Mouse (Mus musculus) E14TG2a.4 (cell line): ENCODE results near the gene Atp8a2.

Source experiments
- CTCF ChIP-seq: conservative IDR thresholded peaks from 2 replicates; pipeline ENCODE4 v1.5.1; 2014; ENCODE audit warnings: low read length
- NANOG ChIP-seq: IDR thresholded peaks from 2 replicates; pipeline ENCODE4 v1.6.1; 2014; ENCODE audit warnings: borderline replicate concordance, low read length, mixed read lengths
- POU5F1 ChIP-seq: IDR thresholded peaks from 2 replicates; pipeline ENCODE4 v1.6.1; 2014; ENCODE audit warnings: low read length, borderline replicate concordance

- TF ChIP-seq CTCF (no peak), NANOG (no peak), POU5F1 (no peak)
Measured at GRCm38 (mm10) chr14:59883517-59884069, 313.4 kb downstream of the Atp8a2 start.
